Mouse (Mus musculus): Measurements from ENCODE around the gene Kcnn1. TPM values are rescaled to one million over a fixed set of nuclear protein-coding genes. Genes with fewer than 3 reads are reported as not detected.

Gene Kcnn1
- total RNA-seq, 4 experiments from 2014 or later = 12.5 to 14.4 (median 13.2) TPM

DNA sequence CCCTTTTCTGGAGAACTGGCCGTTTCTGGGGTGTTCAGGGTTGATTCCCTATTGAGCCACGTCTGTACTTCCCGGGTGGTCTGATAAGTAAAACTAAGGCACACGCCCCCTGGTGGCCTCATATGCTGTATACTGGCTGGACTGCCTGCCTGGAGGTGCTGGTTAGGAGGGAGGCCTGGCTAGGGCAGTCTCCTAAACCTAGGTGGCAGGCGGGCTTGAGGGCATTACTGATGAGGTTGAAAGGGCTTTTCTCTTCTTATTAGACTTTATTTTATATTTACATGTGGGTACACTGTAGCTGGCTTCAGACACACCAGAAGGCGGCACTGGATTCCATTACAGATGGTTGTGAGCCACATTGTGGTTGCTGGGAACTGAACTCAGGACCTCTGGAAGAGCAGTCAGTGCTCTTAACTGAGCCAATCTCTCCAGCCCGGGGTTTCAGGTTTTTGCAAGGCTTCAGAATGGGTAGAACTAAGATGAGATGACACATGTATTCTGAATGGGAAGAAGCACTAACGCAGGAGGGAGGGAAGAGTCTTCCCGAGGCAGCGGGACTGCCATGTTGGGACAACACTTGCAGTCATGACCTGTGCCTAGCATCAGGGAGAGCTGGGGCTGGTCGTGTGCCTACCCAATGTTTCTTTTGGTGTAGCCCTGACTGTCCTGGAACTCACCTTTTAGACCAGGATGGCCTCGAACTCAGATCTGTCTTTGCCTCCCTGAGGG, 30.8 kb upstream of the Kcnn1 start:
- peak; percentile 49 for DNase-seq (ENCODE audit: low spot score)

DNA sequence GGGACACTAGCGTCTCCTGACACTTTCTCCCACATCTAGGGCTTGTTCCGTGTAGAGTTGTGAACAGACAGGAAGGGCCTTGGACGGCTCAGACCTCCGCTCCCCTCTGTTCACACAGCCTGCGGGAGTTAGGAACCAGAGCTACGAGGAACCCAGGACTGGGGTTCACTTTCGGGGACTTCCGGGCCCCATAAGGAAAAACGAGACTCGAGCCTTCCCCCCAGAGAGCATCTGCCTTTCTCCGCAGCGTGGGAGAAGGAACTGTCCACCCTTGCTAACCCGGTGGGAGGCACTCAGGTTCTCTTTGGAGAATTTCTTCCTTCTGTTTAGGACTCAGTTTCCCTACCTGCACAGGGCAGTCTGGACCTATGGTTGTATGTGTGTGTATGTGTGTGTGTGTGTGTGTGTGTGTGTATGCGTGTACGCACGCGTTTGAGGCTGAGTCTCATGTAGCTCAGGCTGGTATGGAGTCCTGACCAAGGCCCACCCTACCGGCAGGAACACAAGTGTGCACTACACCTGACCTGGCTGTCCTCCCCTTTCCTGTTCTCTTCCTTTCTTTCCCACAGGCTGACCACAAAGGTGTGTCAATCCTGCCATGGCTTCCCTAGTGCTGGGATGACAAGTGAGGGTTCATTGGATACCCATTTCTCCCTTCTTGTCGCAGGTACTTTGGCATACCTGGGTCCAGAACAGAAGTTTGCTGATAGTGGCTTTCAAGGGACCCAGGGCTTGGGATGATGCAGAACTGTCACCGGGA, 30.0 kb upstream of the Kcnn1 start:
- no peak for DNase-seq (ENCODE audit: low spot score)

DNA sequence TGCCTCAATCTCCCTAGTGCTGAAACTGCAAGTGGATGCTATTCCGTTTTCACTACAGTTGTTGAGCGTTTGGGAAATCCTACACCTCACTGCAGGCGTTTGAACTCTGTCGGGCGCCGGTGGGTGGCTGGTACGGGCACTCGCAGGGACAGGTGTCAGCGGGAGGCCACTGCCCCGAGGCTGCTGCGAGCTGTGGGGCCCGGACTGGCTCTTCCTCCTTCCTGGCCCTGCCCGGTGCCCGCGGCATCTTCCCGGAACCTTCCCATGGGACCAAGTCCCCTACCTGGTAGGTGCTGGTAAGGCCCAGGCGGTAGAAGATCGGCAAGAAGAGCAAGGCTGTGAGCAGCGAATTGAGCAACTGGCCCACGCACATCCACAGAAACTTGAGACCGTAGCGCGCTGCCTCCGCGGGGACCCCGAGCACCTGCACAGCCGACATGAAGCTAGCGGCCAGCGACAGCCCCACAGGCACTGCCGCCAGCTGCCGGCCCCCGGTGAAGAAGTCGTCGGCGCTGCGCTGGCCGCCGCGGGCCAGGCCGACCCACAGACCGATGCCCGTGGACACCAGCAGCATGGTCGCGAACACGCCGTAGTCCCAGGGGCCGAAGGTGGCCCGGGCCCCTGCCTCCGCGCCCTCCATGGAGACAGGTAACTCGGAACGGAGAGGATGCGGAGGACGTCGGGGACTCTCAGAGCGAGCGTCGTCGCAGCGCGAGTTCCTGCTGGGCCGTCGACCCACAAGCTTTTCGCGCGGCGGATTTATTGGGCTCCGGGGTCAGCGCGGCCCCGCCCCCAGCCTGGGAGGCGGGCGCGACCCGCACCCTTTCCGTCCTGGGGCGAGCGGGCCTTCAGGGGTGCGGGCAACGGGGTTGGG, 29.2 kb upstream of the Kcnn1 start, which contains the start of gene Slc5a5:
Gene Slc5a5 (minus strand): TSS at position 736 of the 874 bp plus-strand sequence.
- no peak for DNase-seq (ENCODE audit: low spot score)

DNA sequence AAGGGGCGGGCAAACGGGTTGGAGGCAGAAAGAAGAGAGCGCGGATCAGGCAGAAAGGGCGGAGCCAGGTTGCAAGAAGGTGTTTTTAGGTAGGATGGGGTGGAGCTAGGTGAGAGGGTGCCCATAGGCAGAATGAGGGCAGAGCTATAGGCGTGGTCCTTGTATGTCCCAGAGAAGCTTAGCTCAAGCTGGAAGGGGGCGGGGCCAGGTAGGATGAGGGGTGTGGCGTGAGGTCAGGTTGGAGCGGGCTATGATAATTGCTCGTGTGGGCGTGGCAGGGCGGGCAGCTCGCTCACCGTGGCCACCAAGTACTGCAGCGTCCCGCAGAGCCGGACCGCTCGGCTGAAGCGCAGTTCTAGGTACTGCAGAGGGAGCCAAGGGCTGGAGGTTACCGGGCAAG, 28.3 kb upstream of the Kcnn1 start:
- DNase-seq (ENCODE audit: low spot score) = no peak

DNA sequence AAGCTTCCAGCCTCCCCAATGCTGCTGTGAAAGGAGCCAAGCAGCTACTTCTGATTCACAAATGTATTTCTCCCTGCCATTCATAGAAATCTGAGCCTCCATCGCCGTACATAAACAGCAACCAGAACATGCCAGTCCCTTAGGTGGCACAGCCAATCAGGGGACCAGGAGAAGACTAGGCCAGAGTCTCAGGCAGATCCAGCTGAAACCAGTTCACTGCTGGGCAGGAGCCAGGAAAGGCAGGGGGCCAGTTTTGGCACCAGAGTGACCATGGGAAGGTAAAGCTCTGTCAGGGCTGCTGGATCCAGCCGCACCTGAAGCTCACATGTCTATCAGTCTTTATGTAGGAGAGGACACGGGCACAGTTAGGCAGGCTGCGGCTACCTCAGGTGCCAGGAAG, 27.6 kb upstream of the Kcnn1 start:
- DNase-seq (ENCODE audit: low spot score) = no peak

DNA sequence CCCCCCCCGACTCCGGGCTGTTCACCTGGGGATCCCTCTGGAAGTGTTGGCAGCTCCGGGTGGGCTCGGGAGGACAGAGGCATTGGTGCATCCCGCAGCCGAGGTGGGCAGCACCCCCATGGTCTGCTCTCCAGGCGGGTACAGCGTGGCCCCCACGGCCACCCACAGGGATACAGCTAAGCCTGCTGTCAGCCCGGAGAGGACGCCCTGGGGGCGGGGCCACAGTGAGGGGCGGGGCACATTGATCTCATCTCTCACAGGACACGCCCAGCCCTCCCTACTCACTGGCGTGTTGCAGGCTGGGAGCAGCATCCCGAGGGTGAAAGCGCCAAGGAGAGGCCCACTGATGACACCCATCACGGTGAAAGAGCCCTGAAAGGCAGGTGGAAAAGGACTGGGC, 24.6 kb upstream of the Kcnn1 start:
- DNase-seq (ENCODE audit: low spot score) = no peak

DNA sequence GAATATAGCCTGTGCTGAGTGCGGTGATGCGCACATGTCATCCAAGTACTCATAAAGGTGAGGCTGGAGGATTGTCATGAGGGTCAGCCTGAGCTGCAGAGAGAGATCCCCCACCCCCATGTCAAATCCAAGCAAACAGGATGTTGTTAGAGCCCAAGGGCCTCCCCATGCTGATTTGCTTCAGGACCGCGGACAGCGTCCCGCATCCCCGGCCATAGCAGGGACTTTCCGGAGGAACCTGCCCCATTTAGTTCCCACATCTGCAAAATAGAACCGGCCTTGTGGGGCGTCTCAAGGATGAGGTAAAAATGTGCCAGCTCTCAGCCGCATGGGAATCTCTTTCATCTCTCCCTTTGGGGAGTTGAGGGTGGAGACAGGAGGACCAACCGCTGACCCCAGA, 22.6 kb upstream of the Kcnn1 start:
- no peak for DNase-seq (ENCODE audit: low spot score)

DNA sequence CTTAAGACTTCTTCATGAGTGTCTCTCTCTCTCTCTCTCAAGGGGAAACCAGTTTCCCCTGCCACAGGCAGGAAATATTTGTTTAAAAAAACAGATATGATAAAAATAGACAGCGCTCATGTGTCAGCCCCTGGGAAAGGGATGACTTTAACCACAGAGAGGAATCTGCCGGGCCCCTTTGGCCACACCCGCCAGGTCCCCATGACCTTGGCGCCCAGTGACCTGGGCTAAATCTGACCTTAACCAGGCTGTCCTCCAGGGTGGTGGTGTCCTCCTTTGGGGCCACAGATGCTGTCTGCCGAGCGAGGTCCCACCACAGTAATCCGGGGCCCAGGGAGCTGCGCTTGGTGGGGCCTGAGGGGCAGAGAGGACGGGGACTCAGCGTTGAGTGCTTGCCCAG, 21.6 kb upstream of the Kcnn1 start:
- no peak for DNase-seq (ENCODE audit: low spot score)

DNA sequence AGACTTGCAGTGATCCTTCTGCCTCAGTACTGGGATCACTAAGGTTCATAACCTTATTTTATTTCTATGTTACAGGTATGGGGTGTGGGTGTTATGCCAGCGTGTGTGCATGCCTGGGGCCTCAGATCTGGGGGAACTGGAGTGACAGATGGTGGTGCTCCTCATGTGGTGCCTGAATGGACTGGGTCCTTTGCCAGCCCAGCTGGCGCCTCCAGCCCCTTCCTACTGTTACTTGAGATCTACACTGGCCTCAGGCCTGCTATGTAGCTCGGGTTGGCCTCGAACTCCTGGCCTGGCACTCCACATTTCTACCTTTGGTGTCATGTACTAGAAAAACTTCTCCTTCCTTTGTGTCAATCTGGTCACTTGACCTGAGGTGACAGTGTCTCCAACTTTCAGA, 21.1 kb upstream of the Kcnn1 start:
- no peak for DNase-seq (ENCODE audit: low spot score)

DNA sequence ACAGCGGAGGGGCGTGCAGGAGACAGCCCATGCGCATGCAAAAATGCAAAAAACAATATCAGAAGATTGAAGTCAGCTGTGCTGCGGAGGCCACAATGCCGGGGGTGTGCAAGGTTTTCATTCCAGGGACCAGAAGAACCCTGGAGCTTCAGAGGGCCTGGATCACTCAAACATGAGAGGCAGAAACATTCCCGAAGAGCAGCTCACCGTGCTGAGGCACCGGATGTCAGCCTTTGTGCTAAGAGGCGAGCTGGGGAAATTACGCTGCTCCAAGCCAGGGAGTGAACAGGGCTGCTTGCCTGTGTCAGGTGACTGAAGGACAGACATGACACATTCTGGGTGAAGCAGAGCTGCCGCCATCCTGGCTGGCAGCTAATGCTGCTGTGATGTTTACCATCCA, 17.5 kb upstream of the Kcnn1 start:
- DNase-seq (ENCODE audit: low spot score) = peak; percentile 37

DNA sequence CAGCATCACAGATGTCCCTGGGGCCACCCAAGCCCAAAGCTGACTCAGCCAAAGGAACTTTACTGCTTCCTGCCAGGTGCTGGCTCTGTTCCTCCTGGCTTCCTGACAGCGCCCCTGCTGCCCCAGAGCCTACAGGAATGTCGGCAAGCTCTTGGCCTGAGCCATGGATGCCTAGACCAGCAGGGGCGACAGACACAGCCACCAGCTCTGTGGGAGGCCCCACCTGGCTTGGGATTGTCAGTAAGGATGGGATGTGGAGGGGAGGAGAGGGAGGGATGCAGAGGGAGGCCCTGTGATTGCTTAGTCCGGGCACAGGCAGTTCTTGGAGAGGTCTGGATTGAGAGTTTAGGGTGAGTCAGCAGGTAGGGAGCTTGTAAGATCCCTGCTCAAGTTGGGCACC, 17.1 kb upstream of the Kcnn1 start:
- peak; percentile 48 for DNase-seq (ENCODE audit: low spot score)

DNA sequence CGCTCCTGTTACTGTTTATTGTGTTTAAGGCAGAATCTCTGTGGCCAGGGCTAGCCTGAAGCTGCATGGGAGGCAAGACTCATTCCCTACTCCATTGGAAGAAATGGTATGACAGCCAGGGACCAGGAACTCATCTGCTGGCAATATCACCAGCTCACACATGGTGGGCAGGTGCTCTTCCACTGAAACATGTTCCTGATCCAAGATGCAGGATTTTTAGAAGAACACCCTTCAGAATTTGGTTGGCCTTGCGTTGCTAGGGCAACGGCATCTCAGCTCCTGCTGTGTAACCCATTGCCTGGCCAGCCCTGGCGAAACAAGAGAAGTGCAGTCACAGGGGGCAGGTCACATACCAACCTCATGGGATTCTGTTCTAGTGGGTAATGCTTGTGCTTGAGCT, 16.4 kb upstream of the Kcnn1 start:
- DNase-seq (ENCODE audit: low spot score) = no peak

DNA sequence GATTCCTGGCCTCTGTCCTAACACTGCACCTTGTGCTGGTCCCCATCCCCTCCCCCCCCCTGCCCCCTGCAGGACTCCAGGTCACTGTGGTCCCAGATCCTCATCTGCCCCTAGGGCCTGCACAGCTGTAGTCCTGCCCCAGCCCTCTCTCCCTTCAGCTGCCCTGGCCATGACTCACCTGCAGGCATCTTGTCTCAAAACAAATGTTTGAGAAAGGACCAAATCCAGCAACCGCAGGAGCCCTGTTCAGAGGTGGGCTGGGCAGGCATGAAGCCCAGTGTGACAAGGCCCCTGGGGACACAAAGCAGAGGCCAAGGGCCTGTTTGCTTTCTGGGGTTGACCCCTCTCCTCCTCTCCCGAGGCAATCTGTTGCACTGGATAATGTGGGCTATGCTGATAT, 15.1 kb upstream of the Kcnn1 start:
- no peak for DNase-seq (ENCODE audit: low spot score)

DNA sequence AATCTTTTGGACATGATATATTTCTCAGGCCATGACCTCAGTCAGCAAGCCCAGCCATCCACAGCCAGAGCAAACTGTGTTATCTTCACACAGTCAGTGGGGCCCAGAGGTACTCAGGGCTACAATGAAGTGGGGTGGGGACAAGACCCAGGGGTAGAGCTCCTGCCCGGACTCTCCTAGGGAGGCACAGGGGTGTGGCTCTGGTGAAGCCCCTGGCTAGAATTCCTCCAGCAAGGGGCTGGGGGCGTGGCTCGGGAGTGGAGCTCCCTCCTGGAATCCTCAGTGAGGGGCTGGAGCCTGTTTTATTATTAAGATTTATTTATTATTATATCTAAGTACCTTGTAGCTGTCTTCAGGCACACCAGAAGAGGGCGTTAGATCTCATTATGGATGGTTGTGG, 13.3 kb upstream of the Kcnn1 start:
- no peak for DNase-seq (ENCODE audit: low spot score)

DNA sequence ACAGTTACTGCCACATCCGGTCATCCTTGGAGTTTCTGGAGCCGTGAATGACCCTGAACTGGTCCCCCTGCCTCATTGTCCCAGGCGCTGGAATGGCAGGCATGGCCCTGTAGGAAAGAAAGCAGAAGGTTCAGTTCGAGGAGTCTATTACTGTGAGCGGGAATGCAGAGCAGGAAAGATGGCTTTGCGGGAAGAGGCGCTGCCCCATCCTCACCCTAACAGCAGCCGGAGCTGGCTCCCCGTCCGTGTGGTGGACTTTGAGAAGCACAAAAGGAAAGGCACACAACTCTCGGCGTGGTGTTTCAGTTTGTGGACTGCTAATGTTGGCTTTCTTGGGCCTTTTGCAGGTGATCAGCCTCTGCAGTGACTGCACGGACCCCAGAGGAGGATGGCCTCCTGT, 11.4 kb upstream of the Kcnn1 start:
- DNase-seq (ENCODE audit: low spot score) = no peak

DNA sequence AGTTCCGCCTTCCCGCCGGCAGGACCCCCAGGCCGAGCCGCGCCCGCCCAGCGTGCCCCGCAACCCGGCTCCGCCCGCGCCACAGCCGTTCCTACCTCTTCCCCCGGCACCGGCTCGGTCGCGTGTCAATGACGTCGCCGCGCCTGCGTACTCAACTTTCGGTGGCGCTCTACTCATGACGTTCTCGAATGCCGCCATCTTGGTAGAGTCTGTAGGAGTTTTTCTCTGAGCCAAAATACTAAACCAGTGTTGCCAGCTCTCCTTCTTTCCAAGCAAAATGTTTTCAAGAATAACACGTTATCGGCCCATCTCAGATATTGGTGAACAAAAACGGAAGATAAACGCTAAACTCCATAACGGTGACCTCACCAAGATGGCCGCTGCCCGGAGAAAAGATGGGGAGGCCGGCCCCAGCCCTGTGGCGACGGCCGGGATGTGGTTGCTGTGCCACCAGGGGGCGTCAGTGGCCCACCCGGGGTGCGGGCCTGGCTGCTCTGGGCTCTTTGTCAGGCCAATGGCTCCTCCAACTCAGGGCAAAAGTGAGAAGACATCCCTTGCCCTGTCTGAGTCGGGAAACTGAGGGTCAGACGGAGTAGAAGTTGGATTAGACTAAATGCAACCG, 10.4 kb upstream of the Kcnn1 start, which contains the start of gene Ccdc124:
Gene Ccdc124 (minus strand): TSS at position 572 of the 622 bp plus-strand sequence.
- peak; percentile 95 for DNase-seq (ENCODE audit: low spot score)

DNA sequence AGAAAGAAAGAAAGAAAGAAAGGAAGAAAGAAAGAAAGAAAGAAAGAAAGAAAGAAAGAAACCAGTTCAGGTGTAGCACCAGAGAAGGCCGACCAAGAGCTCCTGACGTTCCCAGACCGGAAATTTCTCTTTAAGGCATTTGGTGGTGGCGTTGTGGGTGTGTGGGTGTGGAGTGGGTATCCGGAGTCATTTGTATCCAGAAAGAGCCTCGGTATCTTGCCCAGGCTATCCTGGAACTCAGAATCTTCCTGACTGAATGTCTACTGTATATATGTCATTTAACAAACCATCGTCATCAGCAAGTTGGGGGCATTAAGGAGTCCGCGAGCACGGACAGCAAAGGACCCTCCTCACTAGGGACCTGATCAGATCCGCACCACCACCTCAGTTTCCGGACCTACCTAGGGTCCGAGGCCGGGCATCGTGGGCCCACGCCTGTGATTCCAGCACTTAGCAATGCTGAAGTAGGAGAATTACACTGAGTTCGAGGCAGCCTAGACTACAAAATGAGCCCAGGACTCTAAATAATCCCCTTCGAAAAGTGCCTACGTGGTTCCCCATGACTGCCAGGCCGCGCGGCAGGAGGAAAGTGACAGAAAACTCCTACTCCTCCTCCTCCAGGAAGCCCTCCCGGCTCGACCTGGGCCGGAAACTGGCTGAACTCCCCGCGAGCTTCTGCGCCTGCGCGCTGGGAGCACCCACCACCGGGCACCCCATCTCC, 9.7 kb upstream of the Kcnn1 start:
- no peak for DNase-seq (ENCODE audit: low spot score)

DNA sequence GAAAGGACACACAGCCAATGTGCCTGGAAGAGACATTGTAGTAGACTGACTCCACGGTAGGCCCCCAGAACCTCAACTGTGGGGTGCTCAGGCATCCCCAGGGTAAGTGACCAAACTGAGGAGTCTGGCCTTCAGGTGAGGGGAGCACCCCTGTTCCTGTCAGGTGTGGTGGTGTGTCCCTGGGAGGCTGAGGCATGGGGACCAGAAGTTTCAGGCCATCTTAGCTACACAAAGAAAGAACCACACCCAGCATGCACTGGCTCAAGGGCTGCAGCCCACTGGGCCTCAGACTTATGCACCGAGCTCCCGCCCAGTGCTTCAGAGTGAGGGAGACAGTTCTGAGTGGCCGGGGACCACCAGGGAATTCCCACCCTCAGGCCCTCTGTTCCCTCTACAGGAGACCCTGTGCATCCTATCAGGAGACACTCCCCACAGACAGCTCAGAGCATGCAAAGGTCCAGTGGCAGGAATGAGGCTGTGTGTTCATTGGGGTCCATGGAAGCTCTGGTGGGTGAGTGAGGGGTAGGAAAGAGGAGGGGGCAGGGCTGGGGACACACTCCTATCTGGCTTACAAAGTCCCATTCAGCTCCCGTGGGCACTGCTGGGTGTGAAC, 8.2 kb upstream of the Kcnn1 start:
- no peak for DNase-seq (ENCODE audit: low spot score)

DNA sequence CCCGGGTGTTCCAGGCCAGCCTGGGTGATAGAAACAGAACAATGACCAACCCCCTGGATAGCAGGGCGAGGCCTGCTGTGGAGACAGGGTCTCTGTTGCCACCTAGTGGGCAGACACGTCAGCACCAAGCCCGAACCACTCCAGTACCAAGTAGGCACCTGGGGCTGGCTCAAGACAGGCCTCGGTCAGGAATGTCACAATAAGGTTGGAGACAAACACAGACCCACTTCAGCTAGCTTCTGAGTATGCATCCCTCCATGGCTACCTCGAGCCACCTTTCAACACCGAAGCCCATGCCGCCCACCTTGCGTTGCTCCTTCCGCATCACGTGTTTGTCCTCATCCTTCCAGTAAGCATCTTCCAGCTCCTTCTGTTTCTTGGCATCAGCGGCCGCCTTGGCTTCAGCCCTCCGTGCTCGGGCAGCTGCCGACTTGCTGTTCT, 6.6 kb upstream of the Kcnn1 start:
- DNase-seq (ENCODE audit: low spot score) = peak; percentile 79

DNA sequence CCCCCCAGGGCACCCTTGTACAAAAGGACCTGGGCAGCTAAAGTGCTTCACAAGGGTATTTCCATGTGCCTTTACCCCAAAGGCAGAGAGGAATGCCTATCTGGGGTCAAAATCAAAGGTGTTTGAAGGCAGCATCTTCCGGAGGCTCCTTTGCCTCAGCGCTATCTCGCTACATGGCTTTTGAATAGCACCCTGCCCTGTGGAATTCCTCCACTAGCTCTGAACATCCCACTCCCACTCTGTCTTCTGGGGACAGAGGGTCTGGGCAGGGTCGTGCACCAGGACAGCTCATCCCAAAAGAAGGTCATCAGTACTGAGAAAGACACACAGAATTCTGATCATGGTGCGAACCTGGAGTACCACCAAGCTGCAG, 6.1 kb upstream of the Kcnn1 start:
- no peak for DNase-seq (ENCODE audit: low spot score)
